Mouse (Mus musculus) MEL (cell line): ENCODE measurements around the gene Actn2. TPM values are rescaled to one million over a fixed set of nuclear protein-coding genes. Genes with fewer than 3 reads are reported as not detected.

ENCODE experiments used
- DNase-seq: peaks from one replicate; pipeline ENCODE4 v3.0.0; 2011; ENCODE audit warnings: low read depth, low spot score
- H3K27ac ChIP-seq: 2 replicates; pipeline ENCODE4 v1.5.1; 2012; ENCODE audit warnings: low read depth, mild to moderate bottlenecking, control low read depth, low read length, moderate library complexity; ENCODE audit not compliant: control insufficient read depth
- H3K27me3 ChIP-seq, 2 experiments: fragments of 150-350 bp in 1 of 2; sonication (generic) in 1 of 2; 2 replicates each; pipeline ENCODE4 v1.6.1; 2012; ENCODE audit warnings: low read length in 2 of 2, mild to moderate bottlenecking in 2 of 2, improper control_type of control experiment in 1 of 2, moderate library complexity in 1 of 2; ENCODE audit not compliant: insufficient read depth in 2 of 2, control insufficient read depth in 1 of 2
- H3K36me3 ChIP-seq, 2 experiments: 2 replicates each; pipeline ENCODE4 v1.6.1; 2012 to 2014; ENCODE audit warnings: low read length in 2 of 2, improper control_type of control experiment in 1 of 2, inconsistent platforms in 1 of 2, mild to moderate bottlenecking in 1 of 2; ENCODE audit not compliant: insufficient read depth in 2 of 2, control insufficient read depth in 1 of 2
- H3K4me1 ChIP-seq, 2 experiments: fragments of 150-350 bp in 1 of 2; sonication (generic) in 1 of 2; 2 replicates each; pipeline ENCODE4 v1.6.1; 2012; ENCODE audit warnings: low read length in 2 of 2, improper control_type of control experiment in 1 of 2, mild to moderate bottlenecking in 1 of 2; ENCODE audit not compliant: insufficient read depth in 2 of 2, control insufficient read depth in 1 of 2
- H3K4me3 ChIP-seq, 2 experiments: fragments of 150-350 bp in 1 of 2; sonication (generic) in 1 of 2; 2 replicates each; pipeline ENCODE4 v1.5.1; 2012; ENCODE audit warnings: low read depth in 2 of 2, low read length in 2 of 2, mild to moderate bottlenecking in 2 of 2, moderate library complexity in 2 of 2, control low read depth in 1 of 2, improper control_type of control experiment in 1 of 2; ENCODE audit not compliant: control insufficient read depth in 1 of 2, insufficient read depth in 1 of 2
- H3K79me2 ChIP-seq: 2 replicates; pipeline ENCODE4 v1.6.1; 2012; ENCODE audit warnings: mild to moderate bottlenecking, low read length, moderate library complexity; ENCODE audit not compliant: control insufficient read depth, poor library complexity, insufficient read depth
- H3K9ac ChIP-seq: 2 replicates; pipeline ENCODE4 v1.6.1; 2012; ENCODE audit warnings: low read depth, mild to moderate bottlenecking, control low read depth, low read length, moderate library complexity; ENCODE audit not compliant: control insufficient read depth, poor library complexity, severe bottlenecking
- H3K9me3 ChIP-seq: fragments of 150-350 bp; sonication (generic); replicated peaks from 2 replicates; pipeline ENCODE4 v1.6.1; 2012; ENCODE audit warnings: mild to moderate bottlenecking, low read length, improper control_type of control experiment, moderate library complexity; ENCODE audit not compliant: insufficient read depth
- EP300 ChIP-seq, 2 experiments: IDR thresholded peaks; 2 replicates each; pipeline ENCODE4 v1.6.1; 2011; ENCODE audit warnings: improper control_type of control experiment in 2 of 2, low read length in 2 of 2, low read depth in 1 of 2, mild to moderate bottlenecking in 1 of 2
- ETS1 ChIP-seq: IDR thresholded peaks from 2 replicates; pipeline ENCODE4 v1.6.1; 2012; ENCODE audit warnings: low read depth, mild to moderate bottlenecking, inconsistent platforms, low read length, improper control_type of control experiment, moderate library complexity
- GATA1 ChIP-seq: IDR thresholded peaks from 2 replicates; pipeline ENCODE4 v1.6.1; 2011; ENCODE audit warnings: low read depth, low read length, improper control_type of control experiment
- KAT2A ChIP-seq: conservative IDR thresholded peaks from 2 replicates; pipeline ENCODE4 v1.6.1; 2012; ENCODE audit warnings: low read depth, low read length, improper control_type of control experiment, inconsistent platforms
- NRF1 ChIP-seq: IDR thresholded peaks from 2 replicates; pipeline ENCODE4 v1.6.1; 2014; ENCODE audit warnings: low read depth, mild to moderate bottlenecking, inconsistent platforms, low read length, improper control_type of control experiment, moderate library complexity; ENCODE audit not compliant: poor library complexity, insufficient read depth, severe bottlenecking
- POLR2AphosphoS2 ChIP-seq: IDR thresholded peaks from 2 replicates; pipeline ENCODE4 v1.6.1; 2011; ENCODE audit warnings: low read length, improper control_type of control experiment
- TAL1 ChIP-seq: IDR thresholded peaks from 2 replicates; pipeline ENCODE4 v1.6.1; 2012; ENCODE audit warnings: mild to moderate bottlenecking, inconsistent platforms, low read length, moderate library complexity, mixed read lengths
- TCF12 ChIP-seq: IDR thresholded peaks from 2 replicates; pipeline ENCODE4 v1.6.1; 2014; ENCODE audit warnings: low read depth, mild to moderate bottlenecking, inconsistent platforms, low read length, improper control_type of control experiment, moderate library complexity
- ZNF384 ChIP-seq: IDR thresholded peaks from 2 replicates; pipeline ENCODE4 v1.6.1; 2012; ENCODE audit warnings: low read depth, mild to moderate bottlenecking, inconsistent platforms, low read length, improper control_type of control experiment
- polyA plus RNA-seq, 2 experiments: library from polyadenylated mRNA; stranded (reverse) in 1 of 2; unstranded in 1 of 2; fragments of >175 nt in 1 of 2; fragments of >200 nt in 1 of 2; gene quantifications; 2 replicates each; pipeline versions ENCODE4 v1.2.1 to v1.2.4; 2012; ENCODE audit warnings: low replicate concordance in 2 of 2, low read depth in 1 of 2; ENCODE audit not compliant: insufficient read length in 2 of 2, insufficient read depth in 1 of 2, missing spikeins in 1 of 2
- total RNA-seq: library from RNA; depleted of rRNA; stranded (reverse); fragments of 300-350 nt; gene quantifications from 2 replicates; pipeline ENCODE4 v1.2.3, GENCODE M21; 2012

Gene Actn2
- total and polyA plus RNA-seq, 3 experiments, result not detected

- TF ChIP-seq POLR2AphosphoS2 (no peak), NRF1 (no peak), KAT2A (no peak)
Measured at GRCm38 (mm10) chr13:12255911-12256705, 84.5 kb downstream of the Actn2 start (continued).

GRCm38 (mm10) chr13:12250496-12250895, 90.1 kb downstream of the Actn2 start:
- H3K36me3 ChIP-seq, result peaks cover 29 to 37% of the 10 kb centered on the region in 2 experiments
- TF ChIP-seq ZNF384 (no peak), GATA1 (peak; percentile 51), TAL1 (peak; percentile 61), TCF12 (peak; percentile 58; the same call in 1 of the 2 replicates), EP300 (IDR thresholded peaks at IDR 0.05; ENCODE audit: low read depth in 1 of 2, low read length in 2 of 2) (peak; percentile 51 to 67; a peak in 3 of 4 replicates)

GRCm38 (mm10) chr13:12249195-12249898, 91.2 kb downstream of the Actn2 start:
- no peak overlapping the region for H3K27ac ChIP-seq
- no peaks in the 10 kb centered on the region for H3K9me3 ChIP-seq
- TF ChIP-seq ETS1 (peak; percentile 20; the same call in 1 of the 2 replicates), ZNF384 (no peak), NRF1 (no peak), EP300 (IDR thresholded peaks at IDR 0.05; ENCODE audit: low read depth in 1 of 2, low read length in 2 of 2) (peak in 1 of 2 experiments; percentile 68; a peak in 3 of 4 replicates)
- H3K4me1 ChIP-seq, result peaks cover 5 to 22% of the 10 kb centered on the region in 2 experiments; a peak in 2 of 4 replicates
- peaks cover 13% of the 10 kb centered on the region; the same call in 1 of the 2 replicates for H3K79me2 ChIP-seq
- H3K27me3 ChIP-seq, result no peaks in the 10 kb centered on the region
- H3K9ac ChIP-seq, result no peak overlapping the region
- DNase-seq, result peak; percentile 67
- H3K36me3 ChIP-seq, result peaks cover 20 to 37% of the 10 kb centered on the region in 2 experiments
- no peak overlapping the region for H3K4me3 ChIP-seq

More at GRCm38 (mm10) chr13:12250496-12250895, 90.1 kb downstream of the Actn2 start:
- Histone ChIP-seq H3K9me3 (no peaks in the 10 kb centered on the region), H3K4me1 (peaks cover 7 to 30% of the 10 kb centered on the region in 2 experiments), H3K27me3 (no peaks in the 10 kb centered on the region), H3K27ac (no peak overlapping the region), H3K4me3 (no peak overlapping the region), H3K79me2 (peaks cover 22% of the 10 kb centered on the region), H3K9ac (no peak overlapping the region)
- peak; percentile 49 for DNase-seq
